Mouse (Mus musculus): ENCODE results near the gene Olfr344. TPM values are rescaled to one million over a fixed set of nuclear protein-coding genes. Genes with fewer than 3 reads are reported as not detected.

Olfr344 gene
- not detected in 2 replicates for polyA plus RNA-seq (2016; fragmentation: Nextera tagmentation; extraction: Ambion mirVana)

DNA sequence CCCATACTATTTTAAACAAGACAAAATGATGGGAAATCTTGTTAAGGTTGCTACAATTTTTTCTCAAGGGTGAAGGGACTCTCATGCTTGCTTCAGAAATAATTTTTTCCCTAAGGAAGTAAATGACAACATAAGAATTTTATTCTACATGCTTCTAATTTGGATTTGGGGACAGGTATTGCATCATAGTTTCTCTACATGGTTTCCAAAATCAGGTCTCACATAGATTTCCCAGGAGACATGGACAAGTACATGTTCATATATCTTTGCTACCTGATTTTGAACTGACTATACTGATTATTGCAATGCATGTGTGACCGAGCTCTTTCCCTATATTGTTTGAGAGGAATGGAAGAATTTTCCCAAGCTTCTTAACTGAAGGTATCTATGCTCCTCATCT, at the start of gene Olfr344:
Gene Olfr344 (plus strand): TSS at position 301 of the 400 bp plus-strand sequence.
- Histone ChIP-seq H3K27me3 (ENCODE audit: low read depth, poor library complexity, severe bottlenecking) (no peaks in the 10 kb centered on the region), H3K4me3 (no peak within 1 kb of the TSS), H3K9me3 (replicated peaks) (peaks cover 45% of the 10 kb centered on the region), H3K27ac (replicated peaks) (no peak within 1 kb of the TSS), H3K4me1 (no peaks in the 10 kb centered on the region), H3K36me3 (no peaks in the 10 kb centered on the region)
- no peak for DNase-seq (ENCODE audit: low spot score)
- 70% methylated on average over 1 of the region's 1 CpGs for WGBS

DNA sequence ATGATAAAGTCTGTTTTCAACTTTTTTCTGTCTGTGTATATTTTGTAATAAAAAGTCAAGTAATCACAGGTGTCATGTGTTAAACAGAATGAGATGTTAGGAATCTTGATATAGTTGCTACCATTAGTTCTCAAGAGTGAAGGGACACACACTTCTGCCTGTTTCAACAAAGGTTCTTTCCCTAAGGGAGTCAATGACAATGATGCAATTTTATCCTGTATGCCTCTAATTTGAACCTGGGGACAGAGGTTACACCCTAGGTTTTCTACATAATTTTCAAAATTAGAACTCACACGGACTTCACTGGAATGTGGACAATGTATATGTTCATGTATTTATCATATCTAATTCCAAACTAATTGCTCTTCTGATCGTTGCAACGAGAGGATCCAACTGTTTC, 41.8 kb upstream of the Olfr344 start, which contains the start of gene Olfr342:
Gene Olfr342 (plus strand): TSS at position 301 of the 400 bp plus-strand sequence.
- Histone ChIP-seq H3K27ac (replicated peaks) (no peak within 1 kb of the TSS), H3K4me1 (no peaks in the 10 kb centered on the region), H3K9me3 (replicated peaks) (peaks cover 23% of the 10 kb centered on the region), H3K4me3 (no peak within 1 kb of the TSS), H3K27me3 (ENCODE audit: low read depth, poor library complexity, severe bottlenecking) (no peaks in the 10 kb centered on the region), H3K36me3 (no peaks in the 10 kb centered on the region)
- WGBS: 78% methylated on average over 3 of the region's 3 CpGs
- no peak for DNase-seq (ENCODE audit: low spot score)

DNA sequence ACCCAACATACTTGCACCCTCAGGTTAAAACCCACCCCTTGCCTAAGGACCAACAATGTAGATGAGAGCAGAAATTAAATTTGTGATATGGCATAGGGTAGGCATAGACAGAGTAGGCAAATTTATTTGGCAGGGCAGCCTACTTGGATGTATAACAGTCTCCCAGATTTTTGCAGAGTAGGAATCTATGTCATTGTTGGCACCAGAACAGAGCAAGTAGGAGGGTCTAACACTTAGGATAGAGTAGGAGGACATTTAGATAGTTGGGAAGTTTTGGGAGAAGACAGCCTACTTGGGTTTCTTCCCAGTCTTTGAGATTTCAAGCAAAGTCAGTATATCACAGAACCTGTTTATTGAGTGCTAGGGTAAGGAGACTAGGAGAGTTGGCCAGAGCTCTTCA, 1.3 kb upstream of the Olfr344 start:
- H3K9me3 ChIP-seq (replicated peaks): peaks cover 51% of the 10 kb centered on the region
- H3K27me3 ChIP-seq (ENCODE audit: low read depth, poor library complexity, severe bottlenecking): no peaks in the 10 kb centered on the region
- DNase-seq (ENCODE audit: low spot score): no peak
- no peak overlapping the region for H3K27ac ChIP-seq (replicated peaks)
- H3K4me3 ChIP-seq: no peak overlapping the region
- no peaks in the 10 kb centered on the region for H3K36me3 ChIP-seq
- H3K4me1 ChIP-seq: no peaks in the 10 kb centered on the region

DNA sequence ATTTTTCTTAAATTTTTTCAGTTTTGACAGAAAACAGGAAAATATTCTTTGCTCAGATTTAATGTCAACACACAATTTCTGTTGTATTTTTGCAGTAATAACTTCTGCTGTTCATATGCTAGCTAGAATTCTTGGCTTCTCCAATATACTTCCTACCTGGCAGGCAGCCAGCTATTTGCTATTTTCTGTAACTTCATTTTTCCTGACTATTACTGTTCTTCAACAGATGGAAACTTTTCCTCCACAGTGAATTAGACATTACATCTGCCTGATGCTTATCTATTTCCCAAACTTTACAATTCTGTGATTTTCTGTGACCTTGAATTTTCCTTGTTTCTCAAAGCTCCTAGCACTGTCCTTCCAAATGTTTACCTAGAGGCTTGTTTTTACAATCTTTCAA, 560 bp downstream of the Olfr344 start:
- Histone ChIP-seq H3K36me3 (no peaks in the 10 kb centered on the region), H3K4me1 (no peaks in the 10 kb centered on the region), H3K4me3 (no peak overlapping the region), H3K27me3 (ENCODE audit: low read depth, poor library complexity, severe bottlenecking) (no peaks in the 10 kb centered on the region), H3K27ac (replicated peaks) (no peak overlapping the region), H3K9me3 (replicated peaks) (peaks cover 40% of the 10 kb centered on the region)
- no peak for DNase-seq (ENCODE audit: low spot score)

DNA sequence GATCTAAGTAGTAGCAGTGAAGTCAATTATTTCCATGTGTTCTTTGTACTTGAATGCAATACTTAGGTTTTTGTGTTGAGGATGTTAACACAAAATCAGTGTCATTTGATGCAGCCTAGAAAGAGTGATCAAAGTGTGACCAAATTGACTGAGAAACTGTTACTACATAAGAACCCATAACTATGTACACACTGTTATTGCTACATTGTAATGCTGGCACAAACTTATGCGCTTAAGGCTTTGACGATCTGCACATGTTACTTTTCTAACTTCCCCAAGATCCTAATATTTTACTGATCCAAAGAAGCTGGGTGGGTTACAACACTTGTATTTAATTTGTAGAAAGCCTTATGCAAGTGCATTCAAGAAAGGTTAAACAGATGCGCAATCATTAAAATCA, 1.4 kb downstream of the Olfr344 start:
- H3K4me1 ChIP-seq: no peaks in the 10 kb centered on the region
- no peak overlapping the region for H3K27ac ChIP-seq (replicated peaks)
- WGBS: 96% methylated on average over 3 of the region's 3 CpGs
- H3K9me3 ChIP-seq (replicated peaks): peaks cover 40% of the 10 kb centered on the region
- H3K27me3 ChIP-seq (ENCODE audit: low read depth, poor library complexity, severe bottlenecking): no peaks in the 10 kb centered on the region
- no peak for DNase-seq (ENCODE audit: low spot score)
- no peak overlapping the region for H3K4me3 ChIP-seq
- no peaks in the 10 kb centered on the region for H3K36me3 ChIP-seq

Other genes with a start within 250 kb of the Olfr344 start
- not detected in 2 replicates for gene Olfr338, start 193.1 kb upstream of the Olfr344 start, polyA plus RNA-seq (2016; fragmentation: Nextera tagmentation; extraction: Ambion mirVana)
- not detected in 2 replicates for gene Olfr339, start 147.7 kb upstream of the Olfr344 start, polyA plus RNA-seq (2016; fragmentation: Nextera tagmentation; extraction: Ambion mirVana)
- gene Olfr340, start 114.1 kb upstream of the Olfr344 start, polyA plus RNA-seq (2016; fragmentation: Nextera tagmentation; extraction: Ambion mirVana): not detected in 2 replicates
- not detected in 2 replicates for gene Olfr341, start 84.2 kb upstream of the Olfr344 start, polyA plus RNA-seq (2016; fragmentation: Nextera tagmentation; extraction: Ambion mirVana)
- gene Olfr342, start 41.7 kb upstream of the Olfr344 start, polyA plus RNA-seq (2016; fragmentation: Nextera tagmentation; extraction: Ambion mirVana): not detected in 2 replicates
- not detected in 2 replicates for gene Olfr345, start 73.4 kb downstream of the Olfr344 start, polyA plus RNA-seq (2016; fragmentation: Nextera tagmentation; extraction: Ambion mirVana)
- not detected in 2 replicates for gene Olfr346, start 119.1 kb downstream of the Olfr344 start, polyA plus RNA-seq (2016; fragmentation: Nextera tagmentation; extraction: Ambion mirVana)
- gene Olfr347, start 165.2 kb downstream of the Olfr344 start, polyA plus RNA-seq (2016; fragmentation: Nextera tagmentation; extraction: Ambion mirVana): not detected in 2 replicates
- not detected in 2 replicates for gene Olfr348, start 217.6 kb downstream of the Olfr344 start, polyA plus RNA-seq (2016; fragmentation: Nextera tagmentation; extraction: Ambion mirVana)
- not detected in 2 replicates for gene Olfr50, start 223.9 kb downstream of the Olfr344 start, polyA plus RNA-seq (2016; fragmentation: Nextera tagmentation; extraction: Ambion mirVana)

All from midbrain, embryonic 10.5 days (tissue).